Mouse (Mus musculus): ENCODE results near the gene Sumo1. TPM values are rescaled to one million over a fixed set of nuclear protein-coding genes. Genes with fewer than 3 reads are reported as not detected.
"Not testable (repeated sequence)": the region's sequence is repeated elsewhere in the genome, so short reads cannot be mapped to it uniquely, and the experiment has no call there.

The Sumo1 gene
- polyA plus RNA-seq, 1 experiment, result 227 TPM

- no peak overlapping the region for H3K4me3 ChIP-seq (ENCODE audit: insufficient read depth, low read length)
- no peak overlapping the region for H3K27ac ChIP-seq (ENCODE audit: insufficient read depth, low read length)
- TF ChIP-seq POLR2A (IDR thresholded peaks at IDR 0.05; ENCODE audit: low read depth, low read length) (no peak), CTCF (IDR thresholded peaks at IDR 0.05; ENCODE audit: borderline replicate concordance, insufficient read depth, low read length) (no peak)
These were observed 3.0 kb upstream of the Sumo1 start for GRCm38 (mm10) chr1:59673661-59674060.

GRCm38 (mm10) chr1:59669962-59670630 is 538 bp downstream of the Sumo1 start:
- peak overlapping the region; percentile 27; the same call in 1 of the 2 replicates for H3K27ac ChIP-seq (ENCODE audit: insufficient read depth, low read length)
- H3K4me1 ChIP-seq (ENCODE audit: control insufficient read depth, insufficient read depth, low read length), result no peaks in the 10 kb centered on the region
- TF ChIP-seq POLR2A (IDR thresholded peaks at IDR 0.05; ENCODE audit: low read depth, low read length), result no peak
- TF ChIP-seq CTCF (IDR thresholded peaks at IDR 0.05; ENCODE audit: borderline replicate concordance, insufficient read depth, low read length), result no peak
- peak overlapping the region; percentile 77 for H3K4me3 ChIP-seq (ENCODE audit: insufficient read depth, low read length)

More at GRCm38 (mm10) chr1:59673661-59674060, 3.0 kb upstream of the Sumo1 start:
- H3K4me1 ChIP-seq (ENCODE audit: control insufficient read depth, insufficient read depth, low read length), result no peaks in the 10 kb centered on the region

- no peak for TF ChIP-seq POLR2A (IDR thresholded peaks at IDR 0.05; ENCODE audit: low read depth, low read length)
- TF ChIP-seq CTCF (IDR thresholded peaks at IDR 0.05; ENCODE audit: borderline replicate concordance, insufficient read depth, low read length), result no peak
- Histone ChIP-seq H3K4me1 (ENCODE audit: control insufficient read depth, insufficient read depth, low read length) (no peaks in the 10 kb centered on the region), H3K4me3 (ENCODE audit: insufficient read depth, low read length) (peak overlapping the region; percentile 25; the same call in 1 of the 2 replicates), H3K27ac (ENCODE audit: insufficient read depth, low read length) (no peak overlapping the region)
These were observed 1.8 kb downstream of the Sumo1 start for GRCm38 (mm10) chr1:59668871-59669270.

- no peak overlapping the region for H3K4me3 ChIP-seq (ENCODE audit: insufficient read depth, low read length)
- no peak overlapping the region for H3K27ac ChIP-seq (ENCODE audit: insufficient read depth, low read length)
- H3K4me1 ChIP-seq (ENCODE audit: control insufficient read depth, insufficient read depth, low read length), result no peaks in the 10 kb centered on the region
- no peak for TF ChIP-seq CTCF (IDR thresholded peaks at IDR 0.05; ENCODE audit: borderline replicate concordance, insufficient read depth, low read length)
- TF ChIP-seq POLR2A (IDR thresholded peaks at IDR 0.05; ENCODE audit: low read depth, low read length), result no peak
These were observed 7.0 kb downstream of the Sumo1 start for GRCm38 (mm10) chr1:59663456-59664135.

- no peak for TF ChIP-seq CTCF (IDR thresholded peaks at IDR 0.05; ENCODE audit: borderline replicate concordance, insufficient read depth, low read length)
- TF ChIP-seq POLR2A (IDR thresholded peaks at IDR 0.05; ENCODE audit: low read depth, low read length), result no peak
- Histone ChIP-seq H3K4me1 (ENCODE audit: control insufficient read depth, insufficient read depth, low read length) (no peaks in the 10 kb centered on the region), H3K27ac (ENCODE audit: insufficient read depth, low read length) (no peak overlapping the region), H3K4me3 (ENCODE audit: insufficient read depth, low read length) (no peak overlapping the region)
These were observed 14.1 kb downstream of the Sumo1 start for GRCm38 (mm10) chr1:59656244-59657171.

GRCm38 (mm10) chr1:59653243-59653911 is 17.3 kb downstream of the Sumo1 start:
- H3K27ac ChIP-seq (ENCODE audit: insufficient read depth, low read length), result no peak overlapping the region
- TF ChIP-seq CTCF (IDR thresholded peaks at IDR 0.05; ENCODE audit: borderline replicate concordance, insufficient read depth, low read length), result no peak
- no peak for TF ChIP-seq POLR2A (IDR thresholded peaks at IDR 0.05; ENCODE audit: low read depth, low read length)
- no peaks in the 10 kb centered on the region for H3K4me1 ChIP-seq (ENCODE audit: control insufficient read depth, insufficient read depth, low read length)
- no peak overlapping the region for H3K4me3 ChIP-seq (ENCODE audit: insufficient read depth, low read length)

GRCm38 (mm10) chr1:59651201-59651819 is 19.3 kb downstream of the Sumo1 start:
- Histone ChIP-seq H3K4me3 (ENCODE audit: insufficient read depth, low read length) (no peak overlapping the region), H3K4me1 (ENCODE audit: control insufficient read depth, insufficient read depth, low read length) (no peaks in the 10 kb centered on the region), H3K27ac (ENCODE audit: insufficient read depth, low read length) (no peak overlapping the region)
- TF ChIP-seq POLR2A (IDR thresholded peaks at IDR 0.05; ENCODE audit: low read depth, low read length) (no peak), CTCF (IDR thresholded peaks at IDR 0.05; ENCODE audit: borderline replicate concordance, insufficient read depth, low read length) (no peak)

GRCm38 (mm10) chr1:59646502-59646901 is 24.1 kb downstream of the Sumo1 start:
- not testable (repeated sequence) for H3K4me3 ChIP-seq (ENCODE audit: insufficient read depth, low read length); H3K4me1 ChIP-seq (ENCODE audit: control insufficient read depth, insufficient read depth, low read length); H3K27ac ChIP-seq (ENCODE audit: insufficient read depth, low read length)

- H3K4me1 ChIP-seq (ENCODE audit: control insufficient read depth, insufficient read depth, low read length), result no peaks in the 10 kb centered on the region
- no peak overlapping the region for H3K27ac ChIP-seq (ENCODE audit: insufficient read depth, low read length)
- no peak overlapping the region for H3K4me3 ChIP-seq (ENCODE audit: insufficient read depth, low read length)
- no peak for TF ChIP-seq CTCF (IDR thresholded peaks at IDR 0.05; ENCODE audit: borderline replicate concordance, insufficient read depth, low read length)
- no peak for TF ChIP-seq POLR2A (IDR thresholded peaks at IDR 0.05; ENCODE audit: low read depth, low read length)
These were observed 28.1 kb downstream of the Sumo1 start for GRCm38 (mm10) chr1:59642488-59642887.

Measured in embryonic fibroblast, embryonic 13.5 days (primary cell).